ENCODE assay signal across 8 mouse cellular contexts in genomic region chrX:141475566-141476327, GRCm38 (mm10). TPM values are rescaled to one million over a fixed set of nuclear protein-coding genes. Genes with fewer than 3 reads are reported as not detected.
DNase-seq lines count a peak whose midpoint lies in the region; TF ChIP-seq lines count a peak whose summit lies in the region.

No protein-coding gene starts in this region.

- peak; percentile 16 for DNase-seq in gastrocnemius, adult 2 months
- no peak for DNase-seq in gastrocnemius, adult 18-20 months (ENCODE audit: low spot score)
- DNase-seq in ZHBTc4 (ENCODE audit: low read depth, low spot score), result peak; percentile 11
- no peak for DNase-seq in heart, embryonic 10.5 days (ENCODE audit: low spot score)
- DNase-seq in kidney, adult 9 months, result peak; percentile 23
- DNase-seq in lung, postnatal 4 days, result peak; percentile 10 to 24
- no peak for DNase-seq in Muller cell, postnatal 12 days (ENCODE audit: inconsistent ontology term)
- no peak for DNase-seq in c-Kit-positive CD71-positive TER-119-positive erythroid progenitor cells, embryonic 14.5 days (ENCODE audit: low spot score)

- TF ChIP-seq CTCF in gastrocnemius, adult 2 months (IDR thresholded peaks at IDR 0.05), result no peak

- H3K4me1 ChIP-seq in heart, embryonic 10.5 days, result no peaks in the 10 kb centered on the region

- no peaks in the 10 kb centered on the region for H3K9me3 ChIP-seq in heart, embryonic 10.5 days

- no peaks in the 10 kb centered on the region for H3K36me3 ChIP-seq in heart, embryonic 10.5 days

- peaks cover 10% of the 10 kb centered on the region; the same call in 1 of the 2 replicates for H3K27me3 ChIP-seq in heart, embryonic 10.5 days (ENCODE audit: insufficient read depth, poor library complexity, severe bottlenecking)

- 16% methylated on average over 14 of the region's 14 CpGs for WGBS in heart, embryonic 10.5 days

- peak overlapping the region; percentile 58; the same call in 1 of the 2 replicates for H3K27ac ChIP-seq in gastrocnemius, adult 2 months
- peak overlapping the region; percentile 88 for H3K27ac ChIP-seq in heart, embryonic 10.5 days

- H3K4me3 ChIP-seq in gastrocnemius, adult 2 months, result peak overlapping the region; percentile 71
- H3K4me3 ChIP-seq in heart, embryonic 10.5 days, result peak overlapping the region; percentile 63

- intact Hi-C loops in gastrocnemius, adult 2 months (cut with DNase I), result no loop called here

RNA-seq across cellular contexts. Expression of gene Col4a5, which starts 0.6 kb away (rescaled TPM):
- total RNA-seq in gastrocnemius, adult 2 months (2021), result 1 to 10 TPM; 1.5 TPM
- 1 to 10 TPM; 1.4 to 1.8 TPM for total RNA-seq in gastrocnemius, adult 18-20 months (2021)
- polyA plus RNA-seq in heart, embryonic 10.5 days (2016; fragmentation: Nextera tagmentation; extraction: Ambion mirVana), result 31.2 and 49.2 TPM in 2 replicates

RNA-seq across cellular contexts. Expression of gene Col4a6, which starts 1.9 kb away (rescaled TPM):
- under 1 TPM; 0.11 to 0.15 TPM for total RNA-seq in gastrocnemius, adult 2 months (2021)
- under 1 TPM; 0.21 TPM for total RNA-seq in gastrocnemius, adult 18-20 months (2021)
- 7.0 and 9.0 TPM in 2 replicates for polyA plus RNA-seq in heart, embryonic 10.5 days (2016; fragmentation: Nextera tagmentation; extraction: Ambion mirVana)

Comparison
In these comparisons a context has a peak if more than half of its experiments do, and no peak if none do; other contexts are left out.
1. DNase-seq: peak in gastrocnemius, adult 2 months (single experiment), ZHBTc4 (single experiment), kidney, adult 9 months (single experiment) and lung, postnatal 4 days (2 of 2); none in gastrocnemius, adult 18-20 months (single experiment), heart, embryonic 10.5 days (single experiment), Muller cell, postnatal 12 days (single experiment) and c-Kit-positive CD71-positive TER-119-positive erythroid progenitor cells, embryonic 14.5 days (single experiment).